Mouse (Mus musculus) liver, embryonic 16.5 days (tissue): Measurements from ENCODE around the gene Trpm3. TPM values are rescaled to one million over a fixed set of nuclear protein-coding genes. Genes with fewer than 3 reads are reported as not detected.

Experiments
- ATAC-seq: fragments of 200-750 bp; cut with Nextera tagmentation; 2 replicates; pipeline ENCODE4 v1.8.0; 2017; ENCODE audit warnings: low read depth, mild to moderate bottlenecking, moderate number of reproducible peaks, moderate library complexity
- H3K27ac ChIP-seq: fragments of 300-500 bp; sonication (generic); 2 replicates; pipeline ENCODE4 v1.5.1; 2014; ENCODE audit warnings: mild to moderate bottlenecking, low read length
- H3K27me3 ChIP-seq: fragments of 300-500 bp; sonication (generic); 2 replicates; pipeline ENCODE4 v1.6.1; 2014; ENCODE audit warnings: low read depth, low read length, mixed read lengths; ENCODE audit not compliant: control insufficient read depth, insufficient read depth
- H3K36me3 ChIP-seq: fragments of 300-500 bp; sonication (generic); 2 replicates; pipeline ENCODE4 v1.6.1; 2014; ENCODE audit warnings: mild to moderate bottlenecking; ENCODE audit not compliant: control insufficient read depth, insufficient read depth
- H3K4me1 ChIP-seq: fragments of 300-500 bp; sonication (generic); 2 replicates; pipeline ENCODE4 v1.6.1; 2014; ENCODE audit warnings: low read depth, low read length, mixed read lengths; ENCODE audit not compliant: control insufficient read depth
- H3K4me2 ChIP-seq: fragments of 300-500 bp; sonication (generic); 2 replicates; pipeline ENCODE4 v1.6.1; 2014; ENCODE audit warnings: low read depth, low read length, mixed read lengths
- H3K4me3 ChIP-seq: fragments of 300-500 bp; sonication (generic); 2 replicates; pipeline ENCODE4 v1.5.1; 2014; ENCODE audit warnings: low read depth, mild to moderate bottlenecking, low read length
- H3K9ac ChIP-seq: fragments of 300-500 bp; sonication (generic); 2 replicates; pipeline ENCODE4 v1.6.1; 2014; ENCODE audit warnings: low read depth, low read length
- H3K9me3 ChIP-seq: fragments of 300-500 bp; sonication (generic); replicated peaks from 2 replicates; pipeline ENCODE4 v1.6.1; 2016; ENCODE audit warnings: low read length; ENCODE audit not compliant: control insufficient read depth
- WGBS: fragments of 180-500 bp; shearing (Covaris S2); extraction: QIAGEN DNeasy Blood & Tissue Kit; methylation state at CpG from one replicate; pipeline ENCODE4 v1.1.7; 2014; ENCODE audit not compliant: insufficient replicate concordance; 5-methylcytosine and 5-hydroxymethylcytosine counted together
- polyA plus RNA-seq: library from polyadenylated mRNA; unstranded; fragments of >200 nt; fragmentation: Nextera tagmentation; extraction: Ambion mirVana; gene quantifications from 2 replicates; pipeline ENCODE4 v1.2.1, GENCODE M21; 2015

The Trpm3 gene
- polyA plus RNA-seq, 1 experiment from 2014 or later: 0.04 TPM

GRCm38 (mm10) chr19:22929768-22930167 is 790.9 kb downstream of the Trpm3 start:
- Histone ChIP-seq H3K27ac (no peak overlapping the region), H3K4me3 (no peak overlapping the region), H3K36me3 (no peaks in the 10 kb centered on the region), H3K4me1 (no peaks in the 10 kb centered on the region), H3K9ac (no peak overlapping the region), H3K27me3 (no peaks in the 10 kb centered on the region), H3K9me3 (no peaks in the 10 kb centered on the region), H3K4me2 (no peak overlapping the region)
- 67% methylated on average over 6 of the region's 6 CpGs for WGBS
- ATAC-seq: no peak

GRCm38 (mm10) chr19:22930368-22930834 is 791.6 kb downstream of the Trpm3 start:
- Histone ChIP-seq H3K4me1 (no peaks in the 10 kb centered on the region), H3K27ac (no peak overlapping the region), H3K4me2 (no peak overlapping the region), H3K4me3 (no peak overlapping the region), H3K9ac (no peak overlapping the region), H3K36me3 (no peaks in the 10 kb centered on the region), H3K27me3 (no peaks in the 10 kb centered on the region), H3K9me3 (no peaks in the 10 kb centered on the region)
- WGBS: 56% methylated on average over 7 of the region's 7 CpGs
- ATAC-seq: no peak

- H3K4me1 ChIP-seq: no peaks in the 10 kb centered on the region
- H3K4me2 ChIP-seq: no peak overlapping the region
- 63% methylated on average over 6 of the region's 6 CpGs for WGBS
- no peak overlapping the region for H3K9ac ChIP-seq
- no peaks in the 10 kb centered on the region for H3K36me3 ChIP-seq
- no peaks in the 10 kb centered on the region for H3K27me3 ChIP-seq
- H3K27ac ChIP-seq: no peak overlapping the region
- no peak for ATAC-seq
- no peaks in the 10 kb centered on the region for H3K9me3 ChIP-seq
- no peak overlapping the region for H3K4me3 ChIP-seq
Observed at GRCm38 (mm10) chr19:22931006-22931405, 792.2 kb downstream of the Trpm3 start.

GRCm38 (mm10) chr19:22935067-22935466 is 796.2 kb downstream of the Trpm3 start:
- no peak overlapping the region for H3K9ac ChIP-seq
- H3K4me2 ChIP-seq: no peak overlapping the region
- H3K4me1 ChIP-seq: no peaks in the 10 kb centered on the region
- WGBS: 57% methylated on average over 3 of the region's 3 CpGs
- H3K27me3 ChIP-seq: no peaks in the 10 kb centered on the region
- ATAC-seq: no peak
- no peak overlapping the region for H3K27ac ChIP-seq
- no peaks in the 10 kb centered on the region for H3K36me3 ChIP-seq
- H3K4me3 ChIP-seq: no peak overlapping the region
- no peaks in the 10 kb centered on the region for H3K9me3 ChIP-seq

GRCm38 (mm10) chr19:22938848-22939724 is 800.2 kb downstream of the Trpm3 start:
- Histone ChIP-seq H3K27ac (no peak overlapping the region), H3K9me3 (no peaks in the 10 kb centered on the region), H3K4me1 (no peaks in the 10 kb centered on the region), H3K4me2 (no peak overlapping the region), H3K9ac (no peak overlapping the region), H3K27me3 (no peaks in the 10 kb centered on the region), H3K36me3 (no peaks in the 10 kb centered on the region), H3K4me3 (no peak overlapping the region)
- no peak for ATAC-seq
- 48% methylated on average over 14 of the region's 14 CpGs for WGBS

- no peak overlapping the region for H3K4me3 ChIP-seq
- H3K4me2 ChIP-seq: no peak overlapping the region
- H3K4me1 ChIP-seq: no peaks in the 10 kb centered on the region
- no peak overlapping the region for H3K9ac ChIP-seq
- no peak for ATAC-seq
- no peaks in the 10 kb centered on the region for H3K27me3 ChIP-seq
- no peaks in the 10 kb centered on the region for H3K36me3 ChIP-seq
- no peak overlapping the region for H3K27ac ChIP-seq
- WGBS: 46% methylated on average over 5 of the region's 5 CpGs
- H3K9me3 ChIP-seq: no peaks in the 10 kb centered on the region
Observed at GRCm38 (mm10) chr19:22939836-22940235, 801.0 kb downstream of the Trpm3 start.

- 36% methylated on average over 5 of the region's 5 CpGs for WGBS
- H3K27me3 ChIP-seq: no peaks in the 10 kb centered on the region
Observed at GRCm38 (mm10) chr19:22940487-22940886, 801.6 kb downstream of the Trpm3 start.

GRCm38 (mm10) chr19:22940956-22941355 is 802.1 kb downstream of the Trpm3 start:
- ATAC-seq: no peak
- 75% methylated on average over 9 of the region's 9 CpGs for WGBS
- Histone ChIP-seq H3K36me3 (no peaks in the 10 kb centered on the region), H3K9ac (no peak overlapping the region), H3K4me3 (no peak overlapping the region), H3K4me1 (no peaks in the 10 kb centered on the region), H3K4me2 (no peak overlapping the region), H3K27ac (no peak overlapping the region), H3K9me3 (no peaks in the 10 kb centered on the region), H3K27me3 (no peaks in the 10 kb centered on the region)

More at GRCm38 (mm10) chr19:22940487-22940886, 801.6 kb downstream of the Trpm3 start:
- H3K4me1 ChIP-seq: no peaks in the 10 kb centered on the region
- no peaks in the 10 kb centered on the region for H3K36me3 ChIP-seq
- H3K4me2 ChIP-seq: no peak overlapping the region
- no peak overlapping the region for H3K27ac ChIP-seq
- ATAC-seq: no peak
- no peak overlapping the region for H3K4me3 ChIP-seq
- no peak overlapping the region for H3K9ac ChIP-seq
- H3K9me3 ChIP-seq: no peaks in the 10 kb centered on the region

- H3K9ac ChIP-seq: no peak overlapping the region
- no peaks in the 10 kb centered on the region for H3K4me1 ChIP-seq
- no peaks in the 10 kb centered on the region for H3K36me3 ChIP-seq
- 49% methylated on average over 3 of the region's 3 CpGs for WGBS
- H3K4me2 ChIP-seq: no peak overlapping the region
- ATAC-seq: no peak
- H3K9me3 ChIP-seq: no peaks in the 10 kb centered on the region
- no peak overlapping the region for H3K27ac ChIP-seq
- no peaks in the 10 kb centered on the region for H3K27me3 ChIP-seq
- H3K4me3 ChIP-seq: no peak overlapping the region
Observed at GRCm38 (mm10) chr19:22952480-22952879, 813.6 kb downstream of the Trpm3 start.
